Mouse (Mus musculus) CH12.LX (cell line): ENCODE results near the gene Dnajc22.

Source experiments
- CHD2 ChIP-seq: IDR thresholded peaks from 2 replicates; pipeline ENCODE4 v1.6.1; 2011; ENCODE audit warnings: low read length, improper control_type of control experiment
- CTCF ChIP-seq, 2 experiments: IDR thresholded peaks in 1 of 2; conservative IDR thresholded peaks in 1 of 2; 2 replicates each; pipeline ENCODE4 v1.5.1; 2011 to 2012; ENCODE audit warnings: low read depth in 2 of 2, low read length in 2 of 2, improper control_type of control experiment in 1 of 2, inconsistent platforms in 1 of 2, mild to moderate bottlenecking in 1 of 2, moderate library complexity in 1 of 2
- EP300 ChIP-seq: IDR thresholded peaks from 2 replicates; pipeline ENCODE4 v1.6.1; 2011; ENCODE audit warnings: low read length, improper control_type of control experiment
- POLR2A ChIP-seq: IDR thresholded peaks from 2 replicates; pipeline ENCODE4 v1.6.1; 2011; ENCODE audit warnings: low read depth, mild to moderate bottlenecking, improper control_type of control experiment, low read length
- TCF12 ChIP-seq: IDR thresholded peaks from 2 replicates; pipeline ENCODE4 v1.6.1; 2014; ENCODE audit warnings: low read depth, mild to moderate bottlenecking, inconsistent platforms, low read length, improper control_type of control experiment
- USF1 ChIP-seq: IDR thresholded peaks from 2 replicates; pipeline ENCODE4 v1.6.1; 2014; ENCODE audit warnings: low read depth, mild to moderate bottlenecking, inconsistent platforms, low read length, improper control_type of control experiment

- TF ChIP-seq CHD2 (peak; percentile 48; the same call in 1 of the 2 replicates), CTCF (conservative IDR thresholded peaks at IDR 0.05 in 1 of 2, IDR thresholded peaks at IDR 0.05 in 1 of 2; ENCODE audit: low read depth in 2 of 2, low read length in 2 of 2) (no peak), TCF12 (0 out of 2 replicates have a peak, but pooled peaks have one; percentile 26), EP300 (no peak), POLR2A (peak; percentile 72), USF1 (no peak)
These were observed 33.3 kb downstream of the Dnajc22 start for GRCm38 (mm10) chr15:99126081-99126815.
